Mouse (Mus musculus) urinary bladder, postnatal 25 days (tissue): ENCODE data around the gene Ubb.
A peak's percentile ranks its signal among the peaks of the same experiment; 100 is the strongest.

Source experiments
- DNase-seq: peaks from one replicate; pipeline ENCODE4 v3.0.0; 2022; ENCODE audit warnings: low spot score

Gene Ubb

GRCm38 (mm10) chr11:62551226-62552119 lies 502 bp downstream of the Ubb start:
- DNase-seq = peak; percentile 85

- DNase-seq = no peak
These were observed 2.2 kb downstream of the Ubb start for GRCm38 (mm10) chr11:62553186-62553585.

- no peak for DNase-seq
These were observed 2.7 kb downstream of the Ubb start for GRCm38 (mm10) chr11:62553633-62554032.

DNA sequence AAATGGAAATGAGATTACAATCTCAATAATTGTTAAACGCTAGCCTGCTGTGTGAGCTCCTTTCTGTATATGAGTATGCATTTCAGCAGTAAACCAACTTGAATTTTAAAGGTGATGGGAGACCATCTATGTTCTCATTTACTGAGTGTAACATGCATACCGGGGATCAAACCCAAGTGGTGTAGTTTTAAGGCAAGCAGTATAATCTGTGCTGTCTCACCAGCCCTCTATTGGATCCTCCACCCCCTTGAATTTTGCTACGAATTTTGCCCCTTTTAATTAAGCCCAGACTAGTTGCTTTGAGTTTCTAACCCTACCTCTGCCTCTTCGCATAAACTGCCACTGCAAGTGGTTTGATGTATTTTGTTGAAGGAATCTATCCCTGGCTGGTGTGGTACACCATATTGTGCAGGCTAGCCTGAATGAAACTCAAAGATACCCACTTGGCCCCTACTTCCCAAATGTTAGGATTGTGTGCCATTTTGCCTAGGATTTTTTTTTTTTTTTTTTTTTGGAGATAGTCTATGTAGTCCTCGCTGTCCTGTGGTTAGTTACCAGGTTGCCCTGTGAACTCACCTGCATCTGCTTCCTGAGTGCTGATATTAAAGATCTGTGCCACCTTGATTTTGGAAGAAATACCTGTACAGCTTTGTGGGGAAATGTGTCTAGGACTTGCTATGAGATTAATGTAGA lies 3.3 kb downstream of the Ubb start:
- no peak for DNase-seq

DNA sequence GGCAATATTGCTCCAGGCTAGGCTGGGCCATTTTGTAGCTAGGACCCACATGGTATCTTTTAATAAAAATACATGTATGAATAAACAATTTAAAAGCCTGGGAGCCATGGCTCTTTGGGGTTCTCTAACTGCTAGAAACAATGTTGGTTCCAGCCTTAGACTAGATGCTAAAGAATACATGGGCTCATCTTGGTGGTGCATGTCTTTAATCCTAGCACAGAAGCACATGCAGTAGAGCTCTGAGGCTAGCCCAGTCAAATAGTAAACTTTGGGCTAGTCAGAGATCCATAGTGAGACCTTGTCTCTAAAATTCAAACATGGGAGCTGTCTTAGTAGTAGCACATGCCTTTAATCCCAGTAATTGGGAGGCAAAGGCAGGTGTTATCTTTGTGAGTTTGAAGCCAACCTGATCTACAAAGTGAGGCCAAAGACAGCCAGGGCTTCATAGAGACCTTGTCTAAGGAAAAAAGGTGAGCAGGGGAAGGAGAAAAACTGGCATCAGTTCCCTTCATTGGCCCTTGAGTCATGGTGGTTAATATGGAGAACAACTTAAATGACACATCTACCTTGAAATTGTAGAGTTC lies 4.1 kb downstream of the Ubb start:
- DNase-seq = no peak

DNA sequence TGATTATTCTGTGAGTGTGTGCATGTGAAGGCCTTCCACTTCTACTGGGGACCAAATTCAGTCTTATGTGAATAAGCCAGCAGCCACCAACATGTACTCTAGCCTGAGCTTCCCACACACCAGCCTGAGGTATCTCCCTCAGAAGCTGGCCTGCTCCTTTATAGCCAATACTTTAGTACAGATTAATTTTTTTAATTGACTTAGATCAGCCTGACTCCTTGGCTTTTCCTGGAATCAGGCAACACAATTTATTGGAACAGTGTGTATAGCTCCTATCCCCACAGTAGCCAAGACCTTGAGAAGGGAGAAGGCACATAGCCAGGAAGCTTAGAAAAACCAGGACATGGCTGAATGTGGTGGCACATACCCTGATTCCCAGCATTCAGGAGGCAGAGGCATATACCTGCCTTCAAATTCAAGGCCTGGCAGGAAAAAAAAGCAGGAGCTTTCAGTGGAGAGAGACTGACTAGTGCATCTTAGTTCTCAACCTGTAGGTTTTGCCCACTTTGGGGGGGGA lies 5.0 kb downstream of the Ubb start:
- no peak for DNase-seq

DNA sequence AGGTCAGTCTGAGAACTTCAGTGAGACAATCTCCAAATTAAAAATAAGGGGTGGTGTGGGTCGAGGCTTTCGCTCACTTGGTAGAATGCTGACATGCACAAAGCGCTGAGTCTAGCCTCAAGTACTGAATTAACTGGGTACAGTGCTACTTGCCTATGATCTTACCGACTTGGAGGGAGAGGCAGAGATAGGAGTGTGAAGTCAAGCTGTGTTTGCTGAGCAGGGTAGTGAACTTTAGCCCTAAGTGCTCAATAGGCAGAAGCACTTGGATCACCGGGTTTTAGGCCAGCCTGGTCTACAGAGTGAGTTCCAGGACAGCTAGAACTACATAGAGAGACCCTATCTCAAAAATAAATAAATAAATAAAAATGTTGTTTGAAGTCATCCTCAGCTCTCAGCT lies 6.2 kb downstream of the Ubb start:
- no peak for DNase-seq

GRCm38 (mm10) chr11:62558152-62558551 lies 7.2 kb downstream of the Ubb start:
- no peak for DNase-seq

DNA sequence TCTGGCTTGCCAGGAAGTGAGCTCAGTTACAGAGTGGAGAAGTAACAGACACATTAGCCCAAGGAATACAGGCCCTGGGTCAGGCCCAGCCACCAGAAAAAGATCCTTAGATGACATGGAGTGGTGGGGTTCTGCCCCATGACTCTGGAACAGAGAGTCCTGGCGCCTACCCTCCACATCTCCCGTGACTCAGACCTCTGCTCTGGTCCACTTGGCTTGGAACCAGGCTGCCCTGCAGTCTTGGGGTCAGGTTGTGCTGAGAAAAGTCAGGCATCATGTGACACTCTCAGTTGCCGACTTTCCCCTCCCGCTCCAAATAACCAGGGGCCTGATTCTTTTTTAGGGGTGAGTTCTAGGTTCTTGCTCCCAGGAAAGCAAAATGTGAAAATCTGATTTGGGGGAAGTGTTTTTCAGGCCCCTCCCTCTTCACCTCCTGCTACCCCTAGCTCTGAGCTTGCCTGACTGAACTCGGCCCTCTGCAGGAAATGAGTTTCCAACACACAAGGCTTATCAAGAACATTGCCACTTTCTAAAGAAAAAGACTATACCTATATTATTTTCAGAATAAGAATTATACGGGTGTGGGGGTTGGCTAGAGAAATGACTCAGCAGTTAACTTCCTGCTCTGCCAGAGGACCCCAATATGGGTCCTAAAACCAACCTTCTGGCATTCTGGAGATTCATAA lies 8.1 kb downstream of the Ubb start:
- DNase-seq = peak; percentile 45

- peak; percentile 31 for DNase-seq
These were observed 9.6 kb downstream of the Ubb start for GRCm38 (mm10) chr11:62560463-62561016.

DNA sequence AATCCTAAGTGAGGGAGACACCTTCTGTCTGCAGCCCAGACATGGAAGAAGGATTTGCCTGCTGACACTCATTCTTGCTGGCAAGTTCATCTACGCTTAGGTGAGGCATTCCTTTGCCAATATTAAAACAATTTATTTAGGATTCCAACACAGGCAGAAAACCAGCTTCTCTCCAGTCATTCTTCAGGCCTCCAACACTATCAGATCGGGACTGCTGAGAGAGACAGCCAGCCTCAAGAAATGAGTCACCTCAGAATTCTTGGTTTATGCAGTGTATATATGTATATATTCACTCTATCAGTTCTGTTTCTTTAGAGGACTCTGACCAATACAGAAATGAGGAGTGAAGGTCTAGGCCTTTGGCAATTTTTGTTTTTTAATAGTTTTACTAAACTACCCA lies 12.6 kb downstream of the Ubb start:
- no peak for DNase-seq

GRCm38 (mm10) chr11:62565747-62566146 lies 14.8 kb downstream of the Ubb start:
- no peak for DNase-seq

GRCm38 (mm10) chr11:62566211-62566610 lies 15.2 kb downstream of the Ubb start:
- no peak for DNase-seq

GRCm38 (mm10) chr11:62568300-62568699 lies 17.3 kb downstream of the Ubb start:
- no peak for DNase-seq

DNA sequence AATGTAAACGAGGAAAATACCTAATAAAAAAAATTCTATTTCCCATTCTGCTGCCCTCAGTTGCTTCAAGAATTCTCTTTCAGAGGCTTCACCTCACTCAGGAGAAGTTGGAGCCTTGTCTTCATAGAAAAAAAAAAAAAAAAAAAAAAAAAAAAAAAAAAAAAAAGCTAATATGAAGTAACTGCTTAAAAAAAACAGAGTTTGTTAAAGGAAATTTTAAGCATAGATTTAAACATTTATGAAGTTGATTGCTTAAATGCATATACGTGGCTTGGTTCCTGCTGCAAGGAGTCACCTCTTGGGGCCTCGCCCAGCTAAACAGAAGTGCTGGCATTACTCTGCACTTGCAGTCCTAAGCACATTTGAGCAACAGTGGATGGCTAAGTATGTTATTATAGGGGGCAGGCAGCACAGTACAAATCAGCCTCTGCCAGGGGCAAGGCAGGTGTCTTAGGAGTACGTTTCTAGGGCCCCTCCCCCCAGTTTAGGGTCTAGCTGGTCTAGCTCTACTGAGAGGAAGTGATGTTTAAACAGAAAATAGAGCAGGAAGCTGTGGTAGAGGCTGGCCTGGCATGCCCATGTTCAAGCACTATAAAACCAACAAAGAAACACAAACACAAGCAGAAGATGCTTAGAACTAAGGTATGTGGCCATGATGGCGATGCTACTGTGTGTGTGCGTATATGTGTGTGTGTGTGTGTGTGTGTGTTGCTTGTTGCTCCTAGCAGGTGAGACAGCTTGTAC lies 23.2 kb downstream of the Ubb start, which contains the start of gene Trpv2:
TSS of gene Trpv2 (plus strand) at position 528 of the 744 bp plus-strand sequence.
- DNase-seq = no peak

GRCm38 (mm10) chr11:62574703-62575085 lies 23.7 kb downstream of the Ubb start:
- DNase-seq = no peak

DNA sequence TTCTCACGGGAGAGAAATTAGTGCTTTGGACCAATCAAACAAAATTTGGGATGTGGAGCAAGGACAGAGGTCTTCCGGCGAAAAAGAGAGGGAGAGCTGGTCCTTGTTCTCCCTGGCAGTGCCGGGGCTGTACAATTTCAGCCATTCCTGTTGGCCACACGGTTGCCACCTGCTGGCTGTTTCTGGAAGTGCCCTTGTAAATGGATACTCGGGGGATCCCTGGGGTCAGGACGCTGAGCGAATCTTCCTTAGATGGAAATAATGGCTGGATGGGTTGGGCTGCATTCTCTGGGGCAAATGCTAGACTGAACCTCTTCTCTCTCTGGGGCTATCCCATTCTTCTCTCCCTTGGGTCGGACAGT lies 24.3 kb downstream of the Ubb start:
- DNase-seq = peak; percentile 86

DNA sequence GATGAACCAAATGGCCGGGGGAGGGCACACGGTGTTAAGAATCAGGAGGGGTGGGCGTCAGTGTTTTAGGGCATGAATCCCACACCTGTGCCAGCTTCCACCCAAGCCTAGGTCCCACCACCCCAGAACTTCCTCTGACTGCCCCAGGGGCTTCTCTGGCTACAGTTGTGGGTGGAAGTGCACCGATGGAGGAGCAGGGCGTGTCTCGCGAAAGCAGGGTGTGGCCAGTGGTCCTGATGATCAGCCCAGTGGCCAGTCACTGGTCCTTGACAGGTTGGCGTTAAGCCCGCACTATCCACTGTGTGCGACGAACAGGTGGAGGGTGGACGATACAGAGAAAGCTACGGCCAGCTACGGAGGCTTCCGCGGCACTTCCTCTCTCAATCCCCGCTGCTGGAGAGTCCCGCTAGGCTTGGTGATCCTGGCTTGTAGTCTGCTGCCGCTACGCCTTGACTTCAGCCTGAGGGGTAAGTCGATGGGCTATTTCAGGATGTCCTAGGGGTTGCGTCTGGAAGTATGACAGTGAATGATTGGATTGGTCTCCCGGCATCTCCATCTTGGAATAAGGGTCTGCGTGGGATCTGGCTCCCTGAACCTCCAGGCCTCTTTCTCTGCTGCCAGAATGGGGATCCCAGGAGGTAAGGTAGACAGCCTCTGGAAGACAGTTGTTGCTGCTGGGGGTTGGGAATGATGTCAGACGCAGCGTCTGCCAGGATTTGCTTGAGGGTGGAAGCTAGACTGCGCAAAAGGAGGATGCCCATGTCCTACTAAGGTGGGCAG lies 24.9 kb downstream of the Ubb start:
- DNase-seq = peak; percentile 29

GRCm38 (mm10) chr11:62576530-62577152 lies 25.7 kb downstream of the Ubb start:
- DNase-seq = no peak

- no peak for DNase-seq
These were observed 32.1 kb downstream of the Ubb start for GRCm38 (mm10) chr11:62583031-62583430.
